Mouse (Mus musculus): ENCODE measurements around the gene Cep295.

Cep295 gene

GRCm38 (mm10) chr9:15357484-15358275 lies at the start of gene Cep295:
Gene Cep295 (minus strand): TSS chr9:15357788.
- TF ChIP-seq GATA4 (IDR thresholded peaks at IDR 0.05; ENCODE audit: insufficient replicate concordance, low read length), result no peak

- no peak for TF ChIP-seq GATA4 (IDR thresholded peaks at IDR 0.05; ENCODE audit: insufficient replicate concordance, low read length)
These were observed 40.0 kb upstream of the Cep295 start for GRCm38 (mm10) chr9:15397591-15397990.

- TF ChIP-seq GATA4 (IDR thresholded peaks at IDR 0.05; ENCODE audit: insufficient replicate concordance, low read length), result no peak
These were observed 37.9 kb upstream of the Cep295 start for GRCm38 (mm10) chr9:15395353-15395942.

DNA sequence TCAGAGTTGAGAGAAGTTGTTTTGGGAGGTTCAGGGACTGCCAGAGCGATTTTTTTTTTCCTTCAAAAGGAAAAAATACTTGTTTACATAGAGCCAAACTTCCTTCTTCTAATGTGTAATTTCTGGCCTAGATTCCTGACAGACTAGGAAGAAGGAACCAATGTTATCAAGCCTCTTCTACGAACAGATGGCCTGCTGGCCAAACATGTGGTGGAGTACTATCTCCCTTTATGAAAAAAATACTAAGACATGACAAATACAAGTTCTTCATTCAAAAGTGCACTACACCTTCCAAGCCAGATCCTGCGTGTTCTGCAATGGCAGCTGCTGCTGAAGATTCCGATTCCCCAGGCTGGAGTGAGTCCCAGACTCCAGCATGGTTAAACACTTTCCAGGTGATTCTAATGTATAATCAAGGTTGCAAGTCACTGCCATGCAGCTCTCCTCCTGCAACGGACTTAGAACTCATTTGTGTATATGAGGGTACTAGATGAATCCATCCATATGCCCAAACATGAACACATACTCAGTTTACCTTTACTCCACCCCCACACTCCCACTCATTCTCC lies 29.6 kb upstream of the Cep295 start:
- no peak for TF ChIP-seq GATA4 (IDR thresholded peaks at IDR 0.05; ENCODE audit: insufficient replicate concordance, low read length)

GRCm38 (mm10) chr9:15384266-15384665 lies 26.7 kb upstream of the Cep295 start:
- no peak for TF ChIP-seq GATA4 (IDR thresholded peaks at IDR 0.05; ENCODE audit: insufficient replicate concordance, low read length)

GRCm38 (mm10) chr9:15366260-15366659 lies 8.7 kb upstream of the Cep295 start:
- no peak for TF ChIP-seq GATA4 (IDR thresholded peaks at IDR 0.05; ENCODE audit: insufficient replicate concordance, low read length)

GRCm38 (mm10) chr9:15365856-15366255 lies 8.3 kb upstream of the Cep295 start:
- TF ChIP-seq GATA4 (IDR thresholded peaks at IDR 0.05; ENCODE audit: insufficient replicate concordance, low read length), result no peak

DNA sequence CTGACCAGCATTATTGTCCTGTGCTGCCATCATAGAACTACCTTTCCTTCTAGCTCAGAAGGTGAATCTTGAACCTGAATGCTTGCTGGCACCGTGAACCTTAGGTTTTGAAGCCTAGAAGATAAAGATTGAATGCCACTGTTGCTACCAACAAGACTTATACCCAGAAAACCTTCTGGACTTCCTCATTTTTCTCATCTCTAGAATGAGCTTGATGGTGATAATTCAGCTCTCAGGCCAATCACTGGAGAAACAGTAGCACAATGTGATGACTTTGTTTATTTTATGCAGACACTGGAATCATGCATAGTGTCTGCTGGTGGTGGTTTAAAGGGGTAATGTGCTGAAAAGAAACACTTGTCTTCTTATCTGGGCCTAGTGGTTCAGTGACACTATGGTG lies 7.3 kb upstream of the Cep295 start:
- TF ChIP-seq GATA4 (IDR thresholded peaks at IDR 0.05; ENCODE audit: insufficient replicate concordance, low read length), result no peak

- TF ChIP-seq GATA4 (IDR thresholded peaks at IDR 0.05; ENCODE audit: insufficient replicate concordance, low read length), result no peak
These were observed 588 bp downstream of the Cep295 start for GRCm38 (mm10) chr9:15356916-15357483.

GRCm38 (mm10) chr9:15349925-15350324 lies 7.7 kb downstream of the Cep295 start:
- TF ChIP-seq GATA4 (IDR thresholded peaks at IDR 0.05; ENCODE audit: insufficient replicate concordance, low read length), result no peak

DNA sequence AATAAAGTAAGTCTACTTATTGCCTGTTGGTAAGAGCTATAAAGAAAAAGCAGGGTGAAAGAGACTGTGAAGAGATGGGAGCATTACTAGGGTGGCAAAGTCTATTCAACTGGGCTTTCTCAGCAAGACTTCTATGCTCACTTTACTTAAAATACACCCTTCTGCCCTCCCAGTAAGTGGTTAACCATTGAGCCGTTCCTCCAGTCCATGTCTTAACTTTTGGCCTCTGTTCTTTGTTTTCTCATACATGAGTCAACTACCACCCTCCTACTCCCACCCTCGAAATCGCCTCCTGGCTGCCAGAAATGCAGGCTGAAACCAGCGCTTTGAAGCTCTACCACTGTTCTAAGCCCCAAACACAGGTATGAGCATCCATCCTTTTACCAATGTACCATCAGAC lies 19.8 kb downstream of the Cep295 start:
- TF ChIP-seq GATA4 (IDR thresholded peaks at IDR 0.05; ENCODE audit: insufficient replicate concordance, low read length), result no peak

DNA sequence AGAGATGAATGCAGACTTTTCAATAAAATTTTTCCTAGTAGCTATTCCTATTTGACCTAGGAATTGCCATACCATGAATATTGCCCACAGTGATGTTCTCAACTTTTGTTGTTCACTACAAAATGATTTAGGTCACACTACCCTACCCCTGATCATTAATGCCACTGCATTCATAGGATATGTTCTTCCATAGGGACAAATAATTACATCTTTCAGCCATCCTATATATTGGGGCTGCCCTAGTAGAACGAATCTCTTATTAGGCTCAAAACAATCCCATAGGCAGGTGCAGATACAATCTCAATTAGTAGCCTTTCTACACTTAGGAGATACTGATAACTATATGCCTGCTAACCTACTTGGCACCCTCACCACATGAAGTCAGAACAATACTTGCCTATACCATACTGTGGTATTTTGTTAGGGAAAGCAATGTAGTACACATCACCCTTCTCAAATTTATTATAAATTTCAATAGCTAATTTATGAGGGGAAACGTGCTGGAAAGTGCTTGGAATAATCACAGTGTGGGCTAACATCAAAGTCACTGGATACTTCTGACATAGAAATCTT lies 39.3 kb downstream of the Cep295 start:
- no peak for TF ChIP-seq GATA4 (IDR thresholded peaks at IDR 0.05; ENCODE audit: insufficient replicate concordance, low read length)

- no peak for TF ChIP-seq GATA4 (IDR thresholded peaks at IDR 0.05; ENCODE audit: insufficient replicate concordance, low read length)
These were observed 40.1 kb downstream of the Cep295 start for GRCm38 (mm10) chr9:15317223-15318169.

- no peak for TF ChIP-seq GATA4 (IDR thresholded peaks at IDR 0.05; ENCODE audit: insufficient replicate concordance, low read length)
These were observed 43.0 kb downstream of the Cep295 start for GRCm38 (mm10) chr9:15314619-15315018.

DNA sequence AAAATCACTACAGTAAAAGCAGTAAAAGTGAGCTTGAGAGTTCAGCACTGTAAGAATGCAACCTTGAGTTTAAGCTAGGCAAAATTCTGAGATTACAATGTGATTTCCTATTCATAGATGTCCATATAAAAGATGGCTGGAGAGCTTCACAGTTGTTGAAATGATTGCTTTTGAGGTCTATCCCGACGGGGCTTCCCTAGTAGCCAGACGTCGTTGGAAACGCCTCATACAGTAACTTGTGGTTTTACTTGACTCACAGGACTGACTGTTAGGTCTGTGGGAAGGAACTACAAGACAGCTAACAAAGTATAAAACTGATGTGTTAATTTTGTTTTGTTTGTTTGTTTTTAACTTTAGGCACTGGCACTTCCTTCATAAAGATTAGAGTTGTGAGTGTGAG lies 44.0 kb downstream of the Cep295 start:
- TF ChIP-seq GATA4 (IDR thresholded peaks at IDR 0.05; ENCODE audit: insufficient replicate concordance, low read length), result no peak

All from liver, adult (tissue).